Mouse (Mus musculus) lung, adult 2 months (tissue): Measurements from ENCODE around the gene Fam13c.

Source experiments
- CTCF ChIP-seq: fragments of 200-500 bp; IDR thresholded peaks from 2 replicates; pipeline ENCODE4 v1.5.1; 2011; ENCODE audit warnings: mild to moderate bottlenecking, low read length, control low read depth; ENCODE audit not compliant: insufficient read depth
- POLR2A ChIP-seq: fragments of 200-500 bp; IDR thresholded peaks from 2 replicates; pipeline ENCODE4 v1.6.1; 2011; ENCODE audit warnings: low read depth, mild to moderate bottlenecking, control low read depth, low read length, borderline replicate concordance; ENCODE audit errors: extremely low read depth

- no peak for TF ChIP-seq CTCF
- no peak for TF ChIP-seq POLR2A
Measured at GRCm38 (mm10) chr10:70439676-70440521, at the start of gene Fam13c.
